Mouse (Mus musculus) stomach, embryonic 16.5 days (tissue): Measurements from ENCODE around the gene Cmc1. TPM values are rescaled to one million over a fixed set of nuclear protein-coding genes. Genes with fewer than 3 reads are reported as not detected.

Source experiments
- ATAC-seq: fragments of 200-750 bp; cut with Nextera tagmentation; 2 replicates; pipeline ENCODE4 v1.8.0; 2017; ENCODE audit warnings: moderate number of reproducible peaks, moderate TSS enrichment; ENCODE audit not compliant: insufficient read depth, low FRiP score
- H3K27ac ChIP-seq: fragments of 300-500 bp; sonication (generic); 2 replicates; pipeline ENCODE4 v1.5.1; 2014; ENCODE audit warnings: low read length
- H3K27me3 ChIP-seq: fragments of 300-500 bp; sonication (generic); 2 replicates; pipeline ENCODE4 v1.6.1; 2014; ENCODE audit warnings: low read length, control low read depth, mixed read lengths; ENCODE audit not compliant: control insufficient read depth, insufficient read depth
- H3K36me3 ChIP-seq: fragments of 300-500 bp; sonication (generic); 2 replicates; pipeline ENCODE4 v1.6.1; 2014; ENCODE audit warnings: low read length; ENCODE audit not compliant: control insufficient read depth, insufficient read depth
- H3K4me1 ChIP-seq: fragments of 300-500 bp; sonication (generic); 2 replicates; pipeline ENCODE4 v1.6.1; 2014; ENCODE audit warnings: low read length, control low read depth, mixed read lengths; ENCODE audit not compliant: control insufficient read depth, insufficient read depth
- H3K4me2 ChIP-seq: fragments of 300-500 bp; sonication (generic); 2 replicates; pipeline ENCODE4 v1.6.1; 2014; ENCODE audit warnings: low read depth, low read length, mixed read lengths
- H3K4me3 ChIP-seq: fragments of 300-500 bp; sonication (generic); replicated peaks from 2 replicates; pipeline ENCODE4 v1.5.1; 2014; ENCODE audit warnings: mild to moderate bottlenecking, low read length
- H3K9ac ChIP-seq: fragments of 300-500 bp; sonication (generic); 2 replicates; pipeline ENCODE4 v1.6.1; 2014; ENCODE audit warnings: low read length
- H3K9me3 ChIP-seq: fragments of 300-500 bp; sonication (generic); replicated peaks from 2 replicates; pipeline ENCODE4 v1.6.1; 2016; ENCODE audit warnings: low read length, control low read depth; ENCODE audit not compliant: control insufficient read depth
- WGBS: fragments of 180-500 bp; shearing (Covaris S2); extraction: QIAGEN DNeasy Blood & Tissue Kit; methylation state at CpG from one replicate; pipeline ENCODE4 v1.1.7; 2014; 5-methylcytosine and 5-hydroxymethylcytosine counted together
- polyA plus RNA-seq: library from polyadenylated mRNA; unstranded; fragments of >200 nt; fragmentation: Nextera tagmentation; extraction: Ambion mirVana; gene quantifications from 2 replicates; pipeline ENCODE4 v1.2.1, GENCODE M21; 2015

Cmc1 gene
- polyA plus RNA-seq, 1 experiment from 2014 or later = 49.8 TPM

DNA sequence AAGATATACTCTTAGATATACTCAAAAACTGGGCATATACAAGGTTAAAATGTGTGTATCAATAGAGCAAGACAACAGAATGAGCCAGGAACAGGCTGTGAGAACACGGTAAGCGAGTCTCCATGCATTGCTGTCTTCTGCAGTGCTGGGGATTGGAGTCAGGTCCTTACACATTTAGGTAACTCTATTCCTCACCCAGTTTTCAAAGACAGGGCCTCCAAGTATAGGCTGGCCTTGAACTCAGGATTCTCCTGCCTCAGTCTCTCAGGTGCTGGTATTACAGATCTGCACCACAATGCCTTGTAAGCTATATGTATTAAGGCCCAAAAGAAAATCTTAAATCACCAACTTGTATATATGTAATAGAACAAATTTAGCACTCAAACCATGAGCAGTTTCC, 49.5 kb downstream of the Cmc1 start:
- no peak for ATAC-seq
- Histone ChIP-seq H3K4me3 (no peak overlapping the region), H3K9ac (no peak overlapping the region), H3K4me2 (no peak overlapping the region), H3K9me3 (no peaks in the 10 kb centered on the region), H3K4me1 (no peaks in the 10 kb centered on the region), H3K27me3 (no peaks in the 10 kb centered on the region), H3K27ac (no peak overlapping the region), H3K36me3 (no peaks in the 10 kb centered on the region)
- 92% methylated on average over 2 of the region's 2 CpGs for whole genome bisulfite sequencing

DNA sequence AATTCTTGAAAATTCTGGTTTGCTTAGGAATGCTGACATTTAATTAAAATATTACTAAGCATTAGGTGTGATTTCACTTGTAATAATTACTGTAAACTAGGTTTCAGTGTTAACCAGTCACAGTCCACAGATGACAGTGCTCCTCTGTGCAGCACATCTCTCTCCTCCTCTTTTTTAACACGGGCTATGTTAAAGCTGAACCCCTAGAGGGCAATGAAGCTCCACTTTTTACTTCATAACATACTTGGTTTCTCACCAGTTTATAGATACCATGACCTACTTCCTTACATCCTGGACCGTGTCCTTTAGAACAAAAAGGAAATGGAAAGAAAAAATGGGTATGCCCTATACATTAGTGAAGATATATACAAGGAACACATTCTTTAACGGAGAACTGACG, 50.6 kb downstream of the Cmc1 start:
- Histone ChIP-seq H3K27me3 (no peaks in the 10 kb centered on the region), H3K4me2 (no peak overlapping the region), H3K9ac (no peak overlapping the region), H3K9me3 (no peaks in the 10 kb centered on the region), H3K4me3 (no peak overlapping the region), H3K27ac (no peak overlapping the region), H3K4me1 (no peaks in the 10 kb centered on the region), H3K36me3 (no peaks in the 10 kb centered on the region)
- 42% methylated on average over 4 of the region's 4 CpGs for WGBS
- ATAC-seq = no peak

DNA sequence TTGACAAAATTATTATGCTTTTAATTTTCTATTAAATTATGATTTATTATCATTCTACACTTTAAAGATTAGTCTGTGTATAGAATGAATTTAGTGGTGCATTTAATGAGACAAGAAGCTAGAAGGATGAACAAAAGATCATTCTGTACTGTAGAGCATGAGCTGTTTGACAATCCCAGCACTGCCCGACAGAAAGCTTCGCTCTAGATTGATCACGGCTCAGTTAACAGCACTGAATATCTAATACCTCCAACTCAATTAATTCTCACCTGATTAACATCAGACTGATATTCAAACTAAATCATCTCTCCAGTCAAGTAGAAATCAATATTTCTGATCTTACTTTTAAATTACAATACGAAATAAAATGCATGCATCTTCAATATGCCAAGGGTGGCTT, 66.1 kb downstream of the Cmc1 start:
- peaks cover 8% of the 10 kb centered on the region; the same call in 1 of the 2 replicates for H3K4me1 ChIP-seq
- 83% methylated on average over 4 of the region's 4 CpGs for WGBS
- no peaks in the 10 kb centered on the region for H3K27me3 ChIP-seq

DNA sequence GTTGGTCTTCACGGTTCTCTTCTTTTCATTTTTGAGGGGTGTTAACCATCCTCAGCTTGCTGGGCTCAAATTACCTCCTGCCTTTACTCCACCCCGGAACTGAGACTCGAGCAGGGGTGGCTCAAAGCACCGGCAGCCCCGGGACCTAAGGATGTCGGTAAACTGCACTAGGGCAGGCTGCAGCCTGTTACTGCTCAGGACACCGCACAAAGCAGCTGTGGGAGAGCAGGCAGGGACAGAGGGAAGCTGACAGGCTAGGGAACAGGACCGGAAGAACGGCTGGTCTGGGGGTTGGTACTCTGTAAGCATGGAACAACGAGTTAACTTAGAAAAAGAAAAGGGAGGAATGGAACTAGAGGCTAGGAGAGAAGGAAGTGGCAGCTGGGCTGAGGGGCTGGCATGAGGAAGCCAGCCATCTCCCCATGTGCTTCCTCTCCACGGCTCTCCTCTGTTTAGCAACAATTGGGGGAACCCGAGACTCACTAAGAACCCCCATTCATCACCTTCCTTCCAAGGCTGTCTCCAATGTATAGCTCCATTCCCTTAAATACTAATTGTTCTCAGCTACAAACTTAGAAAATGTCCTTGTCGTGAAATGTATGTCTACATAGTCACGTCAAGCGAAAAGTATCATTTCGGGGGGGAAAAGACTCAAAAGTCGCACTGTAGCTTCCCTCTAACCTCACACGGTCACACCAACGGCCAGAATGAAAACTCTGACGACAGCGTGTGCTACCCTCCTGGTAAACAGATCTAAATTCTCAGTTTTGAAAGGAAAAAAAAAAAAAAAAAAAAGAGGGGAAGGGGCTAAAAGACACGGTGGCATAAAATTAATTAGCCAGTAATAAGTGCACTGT, 67.2 kb downstream of the Cmc1 start:
- Histone ChIP-seq H3K4me1 (peaks cover 8% of the 10 kb centered on the region; the same call in 1 of the 2 replicates), H3K36me3 (no peaks in the 10 kb centered on the region), H3K9ac (peak overlapping the region; percentile 68), H3K27me3 (no peaks in the 10 kb centered on the region), H3K9me3 (no peaks in the 10 kb centered on the region), H3K4me3 (peak overlapping the region; percentile 44), H3K4me2 (peak overlapping the region; percentile 61), H3K27ac (peak overlapping the region; percentile 10)
- 20% methylated on average over 22 of the region's 22 CpGs for WGBS
- ATAC-seq = peak; percentile 60

More for the DNA sequence above, 66.1 kb downstream of the Cmc1 start:
- Histone ChIP-seq H3K4me2 (no peak overlapping the region), H3K9me3 (no peaks in the 10 kb centered on the region), H3K4me3 (no peak overlapping the region), H3K27ac (no peak overlapping the region), H3K9ac (no peak overlapping the region), H3K36me3 (no peaks in the 10 kb centered on the region)
- ATAC-seq = no peak

DNA sequence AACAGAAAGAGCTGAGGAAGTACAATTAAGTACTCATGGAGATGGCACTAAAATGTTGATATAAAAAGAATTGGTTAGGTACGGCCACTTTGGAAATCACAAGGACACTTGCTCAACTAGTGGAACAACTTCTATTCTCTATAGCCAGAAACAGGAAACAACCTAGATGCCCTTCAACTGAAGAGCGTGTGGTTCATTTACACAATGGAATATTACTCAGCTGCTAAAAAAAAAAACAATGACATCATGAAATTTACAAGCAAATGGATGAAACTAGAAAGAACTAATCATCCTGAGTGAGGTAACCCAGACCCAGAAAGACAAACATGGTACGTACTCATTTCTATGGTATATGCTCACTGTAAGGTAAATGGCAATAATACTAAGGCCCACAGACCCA, 76.6 kb downstream of the Cmc1 start:
- Histone ChIP-seq H3K4me3 (no peak overlapping the region), H3K27me3 (no peaks in the 10 kb centered on the region), H3K9me3 (no peaks in the 10 kb centered on the region), H3K9ac (no peak overlapping the region), H3K4me1 (no peaks in the 10 kb centered on the region), H3K36me3 (peaks cover 6% of the 10 kb centered on the region), H3K27ac (no peak overlapping the region), H3K4me2 (no peak overlapping the region)
- 87% methylated on average over 3 of the region's 3 CpGs for WGBS
- no peak for ATAC-seq

DNA sequence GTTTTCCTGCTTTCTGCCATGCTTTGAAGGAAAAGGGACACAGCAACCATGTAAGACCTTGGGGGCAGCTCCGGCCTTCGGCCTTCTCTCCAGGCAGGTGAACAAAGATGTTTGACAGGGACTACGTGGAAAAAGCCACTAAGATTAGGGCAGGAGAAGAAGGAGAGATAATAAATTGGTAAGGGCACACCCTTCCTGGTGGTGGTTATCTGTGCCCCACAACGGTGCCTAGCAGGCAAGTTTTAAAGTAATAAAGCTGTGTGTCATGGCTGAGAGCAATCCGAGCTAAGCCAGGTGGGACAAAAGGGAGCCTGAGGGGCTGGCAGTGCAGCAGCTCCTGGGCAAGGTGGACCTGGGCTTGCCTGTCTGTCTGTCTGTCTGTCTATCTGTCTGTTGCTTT, 77.9 kb downstream of the Cmc1 start:
- 72% methylated on average over 5 of the region's 5 CpGs for WGBS
- Histone ChIP-seq H3K36me3 (peaks cover 13% of the 10 kb centered on the region), H3K9me3 (no peaks in the 10 kb centered on the region), H3K4me3 (no peak overlapping the region), H3K9ac (no peak overlapping the region), H3K4me2 (no peak overlapping the region), H3K27ac (no peak overlapping the region), H3K4me1 (no peaks in the 10 kb centered on the region), H3K27me3 (no peaks in the 10 kb centered on the region)
- ATAC-seq = no peak

DNA sequence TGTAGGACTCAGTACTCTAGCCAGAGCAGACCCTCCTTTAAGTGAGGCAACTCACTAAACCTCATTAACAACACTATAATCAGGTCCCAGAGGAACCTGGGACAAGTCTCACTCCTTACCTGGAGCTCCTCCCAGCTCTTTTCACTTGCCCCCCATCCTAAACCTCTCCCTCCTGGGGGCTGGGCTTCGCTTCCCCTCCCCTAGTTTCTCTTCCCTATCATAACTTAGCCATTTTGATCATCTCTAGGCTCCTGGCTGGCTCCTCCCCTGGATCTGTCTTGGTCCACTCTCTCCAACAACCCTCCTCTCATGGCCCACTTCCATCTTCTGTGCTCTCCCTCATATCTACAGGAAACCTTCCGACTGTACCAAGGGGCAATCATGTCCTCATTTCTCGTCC, 78.6 kb downstream of the Cmc1 start:
- H3K4me3 ChIP-seq = no peak overlapping the region
- no peak overlapping the region for H3K9ac ChIP-seq
- H3K4me1 ChIP-seq = no peaks in the 10 kb centered on the region
- no peaks in the 10 kb centered on the region for H3K27me3 ChIP-seq
- peaks cover 15% of the 10 kb centered on the region for H3K36me3 ChIP-seq
- no peaks in the 10 kb centered on the region for H3K9me3 ChIP-seq
- no peak overlapping the region for H3K4me2 ChIP-seq
- ATAC-seq = no peak
- WGBS = 89% methylated on average over 3 of the region's 3 CpGs
- no peak overlapping the region for H3K27ac ChIP-seq

DNA sequence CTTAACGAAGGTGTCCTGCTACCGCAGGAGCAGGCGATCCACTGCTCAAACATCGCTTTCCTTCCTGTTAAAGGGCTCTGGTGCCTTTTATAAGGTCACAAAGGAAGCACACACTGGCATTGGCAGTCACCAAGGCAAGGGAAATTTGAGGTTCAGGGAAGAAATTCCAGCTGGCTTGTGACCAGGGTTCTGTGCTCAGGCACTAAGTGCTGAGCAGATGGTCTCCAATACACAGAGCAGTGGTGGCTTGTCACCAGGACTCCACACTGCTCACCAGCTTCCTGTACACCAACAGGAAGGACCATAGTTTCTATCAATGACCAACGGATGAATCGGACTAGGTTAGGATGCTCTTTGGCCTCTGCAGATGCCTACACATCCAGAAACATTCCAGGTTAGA, 79.5 kb downstream of the Cmc1 start:
- no peak overlapping the region for H3K9ac ChIP-seq
- peaks cover 18% of the 10 kb centered on the region for H3K36me3 ChIP-seq
- H3K4me1 ChIP-seq = no peaks in the 10 kb centered on the region
- H3K27ac ChIP-seq = no peak overlapping the region
- no peaks in the 10 kb centered on the region for H3K9me3 ChIP-seq
- 91% methylated on average over 6 of the region's 6 CpGs for WGBS
- H3K4me3 ChIP-seq = no peak overlapping the region
- ATAC-seq = no peak
- H3K4me2 ChIP-seq = no peak overlapping the region
- no peaks in the 10 kb centered on the region for H3K27me3 ChIP-seq

DNA sequence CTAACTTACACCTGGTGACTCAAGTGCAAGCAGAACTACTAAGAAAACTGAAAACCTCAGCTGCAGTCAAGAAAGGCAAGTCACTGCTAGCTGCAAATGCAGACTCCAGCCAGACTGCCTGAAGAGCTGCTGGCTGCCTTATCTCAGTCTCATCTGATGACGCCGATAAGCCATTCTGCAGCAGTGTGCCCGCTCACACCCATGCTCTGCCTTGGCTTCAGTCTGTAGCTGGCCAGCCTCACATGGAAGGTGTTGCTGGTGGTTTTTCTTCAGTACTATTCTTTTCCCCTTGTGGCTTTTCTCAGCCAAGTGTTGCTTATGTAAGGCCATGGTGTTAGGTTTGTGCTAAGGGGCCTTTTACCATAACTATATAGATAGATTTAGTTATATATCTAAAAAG, 90.9 kb downstream of the Cmc1 start:
- WGBS = 80% methylated on average over 3 of the region's 3 CpGs
- no peak for ATAC-seq
- Histone ChIP-seq H3K27me3 (no peaks in the 10 kb centered on the region), H3K9me3 (no peaks in the 10 kb centered on the region), H3K4me3 (no peak overlapping the region), H3K4me2 (no peak overlapping the region), H3K36me3 (peaks cover 9% of the 10 kb centered on the region; the same call in 1 of the 2 replicates), H3K4me1 (no peaks in the 10 kb centered on the region), H3K9ac (no peak overlapping the region), H3K27ac (no peak overlapping the region)
